Mouse (Mus musculus) adrenal gland, adult 18-20 months (tissue): ENCODE results near the gene Sars2. TPM values are rescaled to one million over a fixed set of nuclear protein-coding genes. Genes with fewer than 3 reads are reported as not detected.
"Not testable (repeated sequence)": the region's sequence is repeated elsewhere in the genome, so short reads cannot be mapped to it uniquely, and the experiment has no call there.

Source experiments
- DNase-seq, 2 experiments: peaks; one replicate each; pipeline ENCODE4 v3.0.0; 2021 to 2022; ENCODE audit warnings: low spot score in 2 of 2
- long read RNA-seq, 2 experiments: library from polyadenylated mRNA; stranded (forward); transcript quantifications; one replicate each; pipeline ENCODE4 v2.0.0; 2021
- total RNA-seq, 2 experiments: library from RNA; stranded (reverse); gene quantifications; 1 replicate in 1 of 2; 2 replicates in 1 of 2; pipeline ENCODE4 v1.2.3; 2021

Gene Sars2
- total RNA-seq = 10 to 100 TPM; 15.6 to 17.2 TPM
- long read RNA-seq, experiment 1, transcript Sars2-201 (16 exons, 1,868 nt) = major isoform, 10 of 18 reads
- long read RNA-seq, experiment 1, partial matches to known transcripts = 3 of 18 reads
- long read RNA-seq, experiment 1, other reads (novel, unspliced or antisense) = 5 of 18 reads
- long read RNA-seq, experiment 2, transcript Sars2-201 (16 exons, 1,868 nt) = major isoform, 11 of 17 reads
- long read RNA-seq, experiment 2, partial matches to known transcripts = 3 of 17 reads
- long read RNA-seq, experiment 2, other reads (novel, unspliced or antisense) = 2 of 17 reads

GRCm38 (mm10) chr7:28741709-28742438 is at the start of gene Sars2, which contains the start of gene Mrps12:
TSS of gene Sars2 (plus strand) at chr7:28741992.
TSS of gene Mrps12 (minus strand) at chr7:28741820.
- DNase-seq = peak; percentile 93 to 95

- DNase-seq = no peak
Observed at GRCm38 (mm10) chr7:28692545-28693320, 49.1 kb upstream of the Sars2 start, which contains the start of gene Fbxo27. TSS of gene Fbxo27 (plus strand) at chr7:28692849.

GRCm38 (mm10) chr7:28693321-28693966 is 48.3 kb upstream of the Sars2 start:
- DNase-seq = peak; percentile 20 to 35

GRCm38 (mm10) chr7:28694423-28694822 is 47.4 kb upstream of the Sars2 start:
- no peak for DNase-seq

GRCm38 (mm10) chr7:28694966-28695511 is 46.8 kb upstream of the Sars2 start:
- no peak for DNase-seq

- no peak for DNase-seq
Observed at GRCm38 (mm10) chr7:28697277-28697676, 44.5 kb upstream of the Sars2 start.

- no peak for DNase-seq
Observed at GRCm38 (mm10) chr7:28700269-28700668, 41.5 kb upstream of the Sars2 start.

GRCm38 (mm10) chr7:28701306-28701705 is 40.5 kb upstream of the Sars2 start:
- DNase-seq = not testable (repeated sequence)

- no peak for DNase-seq
Observed at GRCm38 (mm10) chr7:28702601-28703143, 39.1 kb upstream of the Sars2 start.

GRCm38 (mm10) chr7:28709454-28709853 is 32.3 kb upstream of the Sars2 start:
- no peak for DNase-seq

- no peak for DNase-seq
Observed at GRCm38 (mm10) chr7:28710962-28711361, 30.8 kb upstream of the Sars2 start.

GRCm38 (mm10) chr7:28714667-28715066 is 27.1 kb upstream of the Sars2 start:
- DNase-seq = no peak

GRCm38 (mm10) chr7:28715598-28715997 is 26.2 kb upstream of the Sars2 start:
- DNase-seq = no peak

- peak; percentile 60 to 62 for DNase-seq
Observed at GRCm38 (mm10) chr7:28716590-28717281, 25.1 kb upstream of the Sars2 start, which contains the start of gene Fbxo17. TSS of gene Fbxo17 (plus strand) at chr7:28716804.

- no peak for DNase-seq
Observed at GRCm38 (mm10) chr7:28717726-28718125, 24.1 kb upstream of the Sars2 start.

GRCm38 (mm10) chr7:28719159-28719558 is 22.6 kb upstream of the Sars2 start:
- DNase-seq = no peak

- no peak for DNase-seq
Observed at GRCm38 (mm10) chr7:28719650-28720049, 22.1 kb upstream of the Sars2 start.

- DNase-seq = no peak
Observed at GRCm38 (mm10) chr7:28720753-28721537, 20.8 kb upstream of the Sars2 start.

GRCm38 (mm10) chr7:28722079-28722478 is 19.7 kb upstream of the Sars2 start:
- no peak for DNase-seq
